Mouse (Mus musculus): ENCODE data around the gene Clec12a.
"Not testable (repeated sequence)": the region's sequence is repeated elsewhere in the genome, so short reads cannot be mapped to it uniquely, and the experiment has no call there.

Gene Clec12a

GRCm38 (mm10) chr6:129342391-129342790 is at the start of gene Clec12a:
Gene Clec12a, plus strand, starts transcription at chr6:129342691.
- DNase-seq (ENCODE audit: low spot score in 2 of 2), result not testable (repeated sequence)

- DNase-seq (ENCODE audit: low spot score in 2 of 2), result no peak
These were observed 38.3 kb upstream of the Clec12a start for GRCm38 (mm10) chr6:129304180-129304579.

- no peak for DNase-seq (ENCODE audit: low spot score in 2 of 2)
These were observed 30.0 kb upstream of the Clec12a start for GRCm38 (mm10) chr6:129312499-129312898.

- DNase-seq (ENCODE audit: low spot score in 2 of 2), result no peak
These were observed 27.8 kb upstream of the Clec12a start for GRCm38 (mm10) chr6:129314655-129315168.

- DNase-seq (ENCODE audit: low spot score in 2 of 2), result no peak
These were observed 26.8 kb upstream of the Clec12a start for GRCm38 (mm10) chr6:129315698-129316097.

GRCm38 (mm10) chr6:129316463-129316862 is 26.0 kb upstream of the Clec12a start:
- no peak for DNase-seq (ENCODE audit: low spot score in 2 of 2)

- DNase-seq (ENCODE audit: low spot score in 2 of 2), result peak in 1 of 2 experiments; percentile 36
These were observed 24.1 kb upstream of the Clec12a start for GRCm38 (mm10) chr6:129318395-129318794.

- DNase-seq (ENCODE audit: low spot score in 2 of 2), result no peak
These were observed 23.2 kb upstream of the Clec12a start for GRCm38 (mm10) chr6:129319331-129319730.

- DNase-seq (ENCODE audit: low spot score in 2 of 2), result peak in 1 of 2 experiments; percentile 25
These were observed 16.5 kb upstream of the Clec12a start for GRCm38 (mm10) chr6:129326016-129326415.

- no peak for DNase-seq (ENCODE audit: low spot score in 2 of 2)
These were observed 15.8 kb upstream of the Clec12a start for GRCm38 (mm10) chr6:129326568-129327150.

- no peak for DNase-seq (ENCODE audit: low spot score in 2 of 2)
These were observed 10.9 kb upstream of the Clec12a start, which contains the start of gene 4922502D21Rik for GRCm38 (mm10) chr6:129331610-129332009. Gene 4922502D21Rik, minus strand, starts transcription at chr6:129331796.

GRCm38 (mm10) chr6:129333674-129334078 is 8.8 kb upstream of the Clec12a start:
- DNase-seq (ENCODE audit: low spot score in 2 of 2), result peak; percentile 62 to 65

GRCm38 (mm10) chr6:129337751-129338150 is 4.7 kb upstream of the Clec12a start:
- DNase-seq (ENCODE audit: low spot score in 2 of 2), result no peak

GRCm38 (mm10) chr6:129344408-129344807 is 1.9 kb downstream of the Clec12a start:
- no peak for DNase-seq (ENCODE audit: low spot score in 2 of 2)

GRCm38 (mm10) chr6:129349524-129350352 is 7.2 kb downstream of the Clec12a start:
- DNase-seq (ENCODE audit: low spot score in 2 of 2), result peak in 1 of 2 experiments; percentile 8

- DNase-seq (ENCODE audit: low spot score in 2 of 2), result no peak
These were observed 8.6 kb downstream of the Clec12a start for GRCm38 (mm10) chr6:129351091-129351490.

GRCm38 (mm10) chr6:129355774-129356173 is 13.3 kb downstream of the Clec12a start:
- no peak for DNase-seq (ENCODE audit: low spot score in 2 of 2)

- no peak for DNase-seq (ENCODE audit: low spot score in 2 of 2)
These were observed 13.9 kb downstream of the Clec12a start for GRCm38 (mm10) chr6:129356430-129356829.

- no peak for DNase-seq (ENCODE audit: low spot score in 2 of 2)
These were observed 17.0 kb downstream of the Clec12a start for GRCm38 (mm10) chr6:129359515-129359914.

GRCm38 (mm10) chr6:129363942-129364341 is 21.5 kb downstream of the Clec12a start:
- DNase-seq (ENCODE audit: low spot score in 2 of 2), result no peak

- DNase-seq (ENCODE audit: low spot score in 2 of 2), result peak in 1 of 2 experiments; percentile 75
These were observed 23.5 kb downstream of the Clec12a start for GRCm38 (mm10) chr6:129365959-129366359.

- DNase-seq (ENCODE audit: low spot score in 2 of 2), result no peak
These were observed 27.1 kb downstream of the Clec12a start for GRCm38 (mm10) chr6:129369374-129370132.
